Mouse (Mus musculus): ENCODE data around the gene St6galnac3.
A peak's percentile ranks its signal among the peaks of the same experiment; 100 is the strongest.

The St6galnac3 gene

DNA sequence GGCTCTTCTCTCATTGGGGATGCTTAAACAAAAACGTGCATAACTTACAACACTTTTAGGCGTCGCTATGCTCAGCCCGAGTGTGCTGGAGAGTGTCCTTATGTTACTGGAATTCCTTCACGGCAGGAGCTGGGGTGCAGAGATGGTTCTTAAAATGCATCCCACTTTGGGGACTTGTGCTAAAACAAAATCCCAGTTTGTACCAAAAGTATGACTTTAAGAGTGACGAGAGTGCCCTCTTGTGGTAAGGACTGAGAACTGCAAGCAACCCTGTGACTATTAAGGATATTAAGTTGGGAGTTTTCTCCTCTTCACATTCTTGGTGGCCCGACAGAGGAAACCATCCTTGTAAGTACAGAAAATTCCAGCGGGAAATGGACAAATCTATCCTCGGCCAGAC is 69.9 kb downstream of the St6galnac3 start:
- DNase-seq (ENCODE audit: extremely low read depth, low read depth), result peak; percentile 52

- no peak for DNase-seq (ENCODE audit: extremely low read depth, low read depth)
Measured at GRCm38 (mm10) chr3:153652850-153653249, 72.1 kb downstream of the St6galnac3 start.

GRCm38 (mm10) chr3:153648713-153649112 is 76.3 kb downstream of the St6galnac3 start:
- no peak for DNase-seq (ENCODE audit: extremely low read depth, low read depth)

- no peak for DNase-seq (ENCODE audit: extremely low read depth, low read depth)
Measured at GRCm38 (mm10) chr3:153645803-153646202, 79.2 kb downstream of the St6galnac3 start.

DNA sequence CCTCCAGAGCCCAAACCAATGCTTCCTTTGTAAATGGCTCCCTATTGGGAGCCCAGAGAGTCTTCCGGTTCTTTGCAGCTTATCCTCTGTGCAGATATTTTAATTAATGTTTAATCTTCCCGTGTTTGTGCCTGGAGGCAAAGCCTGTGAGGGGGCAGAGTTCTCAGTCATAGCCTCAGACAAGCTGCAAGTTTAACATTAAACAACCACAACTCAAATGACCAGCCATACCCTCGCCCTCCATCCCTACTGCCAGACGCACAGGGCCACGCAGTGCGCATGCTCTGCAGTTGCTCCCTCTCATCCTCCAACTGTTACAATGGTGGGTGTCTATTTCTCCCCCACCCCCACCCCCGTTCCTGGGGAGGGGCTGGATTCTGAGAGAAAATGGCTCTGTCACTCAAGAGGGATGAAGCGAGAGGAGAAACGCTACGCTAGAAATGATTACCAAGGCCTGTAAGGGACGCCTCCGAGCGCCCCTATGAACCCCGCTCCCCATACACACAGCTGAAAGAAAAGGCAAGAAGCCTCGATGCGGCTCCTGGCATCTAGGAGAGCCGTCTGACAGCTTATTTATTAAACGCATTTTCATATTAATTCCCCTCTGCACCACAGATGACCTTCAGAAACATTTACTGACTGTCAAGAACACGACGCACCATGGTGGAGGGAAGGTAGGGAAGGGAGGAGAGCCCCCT is 81.0 kb downstream of the St6galnac3 start:
- no peak for DNase-seq (ENCODE audit: extremely low read depth, low read depth)

DNA sequence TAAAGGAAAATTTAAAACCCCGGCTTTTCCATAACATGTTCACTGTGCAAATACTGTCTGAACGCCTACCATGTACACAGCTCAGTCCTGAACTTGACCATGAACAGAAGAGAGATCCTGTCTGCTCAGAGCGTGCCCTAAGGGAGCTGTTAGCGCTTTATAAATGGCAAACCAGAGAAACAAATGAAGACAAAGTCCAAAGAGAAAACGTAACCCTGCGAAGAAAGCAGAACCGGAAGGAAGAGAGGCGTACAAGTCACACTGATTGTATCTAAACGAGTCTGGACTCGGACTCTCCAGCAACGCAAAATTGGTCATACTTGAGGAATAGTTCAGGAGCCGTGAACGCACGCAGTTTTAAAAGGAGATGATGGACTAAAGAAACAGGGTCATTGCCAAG is 82.1 kb downstream of the St6galnac3 start:
- no peak for DNase-seq (ENCODE audit: extremely low read depth, low read depth)

GRCm38 (mm10) chr3:153641805-153642204 is 83.2 kb downstream of the St6galnac3 start:
- no peak for DNase-seq (ENCODE audit: extremely low read depth, low read depth)

DNA sequence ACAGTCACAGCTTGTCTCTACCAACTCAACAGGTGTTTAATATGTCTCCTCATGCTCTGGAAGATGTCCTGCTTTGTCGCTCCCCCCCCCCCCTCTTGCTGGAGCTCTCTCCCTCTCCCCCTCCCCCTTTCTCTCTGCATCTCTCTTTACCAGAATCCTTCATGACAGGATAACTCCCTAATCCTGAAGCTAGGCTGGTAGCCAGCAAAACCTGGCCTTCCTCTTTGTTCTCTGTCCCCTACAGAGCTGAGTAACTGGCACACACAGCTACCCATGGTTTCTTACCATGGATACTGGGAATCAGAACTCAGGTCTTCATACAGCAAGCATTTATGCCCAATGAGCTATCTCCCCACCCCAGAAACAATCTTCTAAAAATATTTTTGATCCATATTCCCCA is 87.6 kb downstream of the St6galnac3 start:
- no peak for DNase-seq (ENCODE audit: extremely low read depth, low read depth)

DNA sequence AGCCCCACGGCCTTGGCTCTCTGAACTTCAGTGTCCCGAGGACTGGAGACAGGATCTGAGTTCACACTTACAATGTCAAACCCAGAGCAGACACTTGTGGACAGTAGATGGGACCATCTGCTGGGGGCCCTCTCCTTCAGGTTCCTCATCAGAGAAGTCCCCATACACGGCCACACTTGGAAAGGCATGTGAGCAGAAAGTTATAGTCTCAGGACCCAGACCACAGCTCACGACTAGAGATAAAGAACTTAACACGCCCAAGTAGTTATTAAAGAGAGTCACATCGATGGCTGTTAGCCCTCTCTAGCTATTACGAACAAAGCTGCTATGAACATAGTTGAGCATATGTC is 88.2 kb downstream of the St6galnac3 start:
- DNase-seq (ENCODE audit: extremely low read depth, low read depth), result no peak

DNA sequence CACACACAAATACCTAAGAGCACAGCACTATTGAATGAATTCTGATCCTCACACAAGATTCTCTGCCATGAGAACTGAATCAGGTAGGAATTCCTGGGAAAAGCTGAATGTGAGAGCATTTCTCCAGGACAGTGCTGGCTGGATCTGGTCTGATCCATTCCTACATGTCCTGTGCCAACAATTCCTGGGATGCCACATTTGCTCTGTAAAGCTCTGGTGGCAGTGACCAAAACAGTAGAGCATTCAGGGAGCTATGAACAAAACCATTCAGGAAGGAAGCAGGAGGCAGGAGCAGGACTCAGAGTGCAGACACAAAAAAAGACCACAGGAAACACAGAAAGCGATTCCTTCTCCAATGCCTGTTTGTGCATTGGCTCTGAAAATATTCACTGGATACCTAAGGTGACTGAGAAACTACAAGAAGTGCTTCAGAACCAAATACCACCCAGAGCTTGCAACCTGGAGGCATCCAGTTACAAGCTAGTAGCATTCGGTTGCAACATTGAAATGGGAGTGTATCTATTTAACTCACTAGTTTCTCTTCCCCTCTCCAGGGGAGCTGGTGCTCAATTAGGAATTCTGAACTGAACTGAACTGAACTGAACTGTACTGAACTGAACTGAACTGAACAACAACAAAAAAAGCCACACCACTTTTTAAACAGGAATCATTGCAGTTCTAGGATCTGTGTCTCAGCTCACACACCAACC is 88.7 kb downstream of the St6galnac3 start:
- no peak for DNase-seq (ENCODE audit: extremely low read depth, low read depth)

GRCm38 (mm10) chr3:153631988-153632672 is 92.8 kb downstream of the St6galnac3 start:
- no peak for DNase-seq (ENCODE audit: extremely low read depth, low read depth)

GRCm38 (mm10) chr3:153626237-153626636 is 98.7 kb downstream of the St6galnac3 start:
- no peak for DNase-seq (ENCODE audit: extremely low read depth, low read depth)

- no peak for DNase-seq (ENCODE audit: extremely low read depth, low read depth)
Measured at GRCm38 (mm10) chr3:153618976-153619375, 106.0 kb downstream of the St6galnac3 start.

DNA sequence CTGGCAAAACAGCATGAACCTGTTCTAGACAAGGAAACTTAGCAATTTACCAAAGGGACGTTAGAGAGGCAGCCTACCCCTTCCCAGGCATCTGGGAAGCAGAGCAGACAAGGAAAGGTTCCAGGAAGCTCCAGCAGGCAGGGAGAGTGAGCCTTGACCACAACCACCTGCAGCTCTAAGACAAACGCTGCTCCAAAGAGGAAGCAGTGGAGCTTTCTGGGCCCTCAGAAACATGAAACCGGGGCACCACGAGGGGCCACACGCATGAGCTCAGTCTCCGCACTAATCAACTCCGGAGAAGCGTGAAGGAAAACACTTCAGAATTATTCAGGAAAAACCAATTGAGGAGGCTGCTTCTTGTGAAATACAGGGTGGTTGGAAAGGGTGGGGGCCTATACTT is 108.1 kb downstream of the St6galnac3 start:
- DNase-seq (ENCODE audit: extremely low read depth, low read depth), result peak; percentile 18

GRCm38 (mm10) chr3:153610239-153610638 is 114.7 kb downstream of the St6galnac3 start:
- DNase-seq (ENCODE audit: extremely low read depth, low read depth), result no peak

- DNase-seq (ENCODE audit: extremely low read depth, low read depth), result no peak
Measured at GRCm38 (mm10) chr3:153606331-153606730, 118.6 kb downstream of the St6galnac3 start.

GRCm38 (mm10) chr3:153605767-153606098 is 119.2 kb downstream of the St6galnac3 start:
- DNase-seq (ENCODE audit: extremely low read depth, low read depth), result no peak

GRCm38 (mm10) chr3:153605089-153605766 is 119.7 kb downstream of the St6galnac3 start:
- no peak for DNase-seq (ENCODE audit: extremely low read depth, low read depth)

DNA sequence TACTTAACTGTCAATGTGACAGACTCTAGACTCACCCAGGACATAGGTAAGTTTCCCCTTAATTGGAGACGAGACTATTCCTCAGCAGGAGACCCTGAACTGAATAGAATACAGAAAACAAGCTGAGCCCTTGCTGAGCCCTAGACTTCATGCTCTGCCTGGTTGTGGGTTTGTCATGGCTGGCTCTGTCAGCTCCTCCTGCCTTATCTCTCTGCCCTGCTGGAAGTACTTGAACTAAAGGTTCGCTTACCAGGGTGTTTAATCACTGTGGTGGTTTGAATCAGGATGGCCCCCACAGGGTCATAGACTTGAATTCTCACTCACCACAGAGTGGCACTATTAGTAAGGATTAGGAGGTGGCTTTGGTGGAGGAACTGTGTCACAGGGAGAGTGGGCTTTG is 125.8 kb downstream of the St6galnac3 start:
- DNase-seq (ENCODE audit: extremely low read depth, low read depth), result peak; percentile 14

DNA sequence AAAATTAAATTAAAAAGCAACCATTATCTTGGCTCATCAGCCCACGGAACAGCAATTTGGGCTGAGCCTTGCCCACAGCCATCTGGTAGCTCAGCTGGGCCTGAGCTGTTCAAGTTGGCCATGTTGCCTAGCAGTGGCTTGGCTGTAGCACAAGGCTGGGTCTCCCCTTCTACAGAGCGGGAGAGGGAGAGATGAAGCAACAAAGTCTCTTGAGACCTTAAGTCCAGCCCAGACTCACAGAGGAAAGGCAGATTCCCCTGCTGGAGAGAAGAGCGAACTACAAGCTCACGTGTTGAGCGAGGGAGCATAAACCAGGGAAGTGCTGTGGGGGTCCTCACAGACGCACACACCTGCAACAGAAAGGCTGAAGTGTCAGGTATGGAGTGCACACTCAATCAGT is 126.3 kb downstream of the St6galnac3 start:
- no peak for DNase-seq (ENCODE audit: extremely low read depth, low read depth)

DNA sequence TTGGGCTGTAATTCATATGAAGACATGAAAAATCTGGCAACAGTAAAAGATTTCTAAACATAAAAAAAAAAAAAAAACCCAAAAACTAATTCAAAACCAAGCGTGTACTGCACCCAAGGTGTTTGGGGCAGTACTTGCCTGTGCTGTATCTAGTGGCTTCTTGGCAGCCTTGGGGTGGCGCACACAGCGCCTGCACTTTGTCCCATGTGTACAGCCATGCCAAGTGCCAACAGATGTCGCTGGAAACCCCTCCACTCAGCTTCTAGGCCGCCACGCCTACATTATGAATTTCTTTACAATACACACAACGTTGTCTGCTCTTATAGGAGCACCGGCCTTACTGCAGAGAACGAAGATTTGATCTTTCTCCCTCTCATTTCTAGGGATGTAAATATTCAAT is 130.4 kb downstream of the St6galnac3 start:
- no peak for DNase-seq (ENCODE audit: extremely low read depth, low read depth)

- DNase-seq (ENCODE audit: extremely low read depth, low read depth), result no peak
Measured at GRCm38 (mm10) chr3:153593978-153594377, 131.0 kb downstream of the St6galnac3 start.
